In the genomic region with DNA sequence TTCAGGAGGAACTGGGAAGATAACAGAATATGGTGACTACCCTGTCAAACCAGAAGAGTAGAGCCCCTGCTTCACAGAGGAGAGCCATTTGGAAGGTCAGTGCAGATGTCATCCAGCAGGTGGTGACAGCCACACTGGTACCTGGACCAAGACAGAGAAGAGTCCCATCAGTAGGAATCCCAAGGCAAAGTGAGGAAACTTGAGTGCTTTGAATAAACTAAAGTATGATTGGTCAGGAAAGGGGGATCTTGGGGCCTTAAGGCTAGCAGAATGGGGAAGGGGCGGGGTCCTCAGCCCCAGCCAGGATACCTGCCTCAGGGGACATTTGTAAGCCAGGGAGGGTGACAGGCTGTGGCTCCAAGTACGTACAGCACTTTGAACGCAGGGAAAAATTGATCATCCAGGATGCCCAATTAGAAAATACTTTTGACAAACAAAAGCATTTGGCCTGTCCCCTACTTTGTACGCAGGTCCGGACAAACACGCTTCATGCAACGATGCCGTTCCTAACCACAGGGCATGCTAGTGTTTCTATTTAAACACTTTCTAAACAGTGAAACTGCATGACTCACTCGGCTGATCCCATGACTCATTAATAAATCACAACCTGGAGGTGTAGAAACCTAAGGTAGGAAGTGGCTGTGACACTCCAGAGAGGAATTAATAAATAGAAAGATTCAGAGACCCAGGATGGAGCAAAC, we compare ENCODE assay signal across 8 mouse cellular contexts.
DNase-seq lines count a peak whose midpoint lies in the region; ATAC-seq lines count a peak whose summit lies in the region.

No protein-coding gene starts in this region.

- H3K9me3 ChIP-seq in kidney, embryonic 15.5 days (replicated peaks), result no peaks in the 10 kb centered on the region
- no peaks in the 10 kb centered on the region for H3K9me3 ChIP-seq in stomach, embryonic 15.5 days
- H3K9me3 ChIP-seq in hindbrain, embryonic 13.5 days, result no peaks in the 10 kb centered on the region

- DNase-seq in adrenal gland, adult (ENCODE audit: inconsistent age in 2 of 2, low spot score in 1 of 2), result peak; percentile 57 to 90
- DNase-seq in adrenal gland, adult 18-20 months (ENCODE audit: low spot score in 2 of 2), result no peak
- peak; percentile 36 for DNase-seq in urinary bladder, adult 2 months (ENCODE audit: low spot score)
- no peak for DNase-seq in urinary bladder, postnatal 25 days (ENCODE audit: low spot score)
- DNase-seq in layer of hippocampus, adult 9-11 months, result no peak

- ATAC-seq in kidney, embryonic 15.5 days (replicated peaks; ENCODE audit: low FRiP score), result peak; percentile 30; the same call in 1 of the 2 replicates
- ATAC-seq in stomach, embryonic 15.5 days (ENCODE audit: insufficient read depth, low FRiP score, low read depth), result peak; percentile 65
- no peak for ATAC-seq in hindbrain, embryonic 13.5 days (ENCODE audit: low FRiP score)

- no peak overlapping the region for H3K9ac ChIP-seq in kidney, embryonic 15.5 days
- no peak overlapping the region for H3K9ac ChIP-seq in stomach, embryonic 15.5 days
- no peak overlapping the region for H3K9ac ChIP-seq in hindbrain, embryonic 13.5 days

- peaks cover 60% of the 10 kb centered on the region for H3K4me1 ChIP-seq in kidney, embryonic 15.5 days
- H3K4me1 ChIP-seq in stomach, embryonic 15.5 days, result peaks cover 18% of the 10 kb centered on the region
- peaks cover 30% of the 10 kb centered on the region for H3K4me1 ChIP-seq in hindbrain, embryonic 13.5 days (replicated peaks)

- H3K36me3 ChIP-seq in kidney, embryonic 15.5 days, result no peaks in the 10 kb centered on the region
- no peaks in the 10 kb centered on the region for H3K36me3 ChIP-seq in stomach, embryonic 15.5 days
- no peaks in the 10 kb centered on the region for H3K36me3 ChIP-seq in hindbrain, embryonic 13.5 days

- H3K4me3 ChIP-seq in kidney, embryonic 15.5 days (replicated peaks), result no peak overlapping the region
- no peak overlapping the region for H3K4me3 ChIP-seq in stomach, embryonic 15.5 days (replicated peaks)
- H3K4me3 ChIP-seq in hindbrain, embryonic 13.5 days, result no peak overlapping the region

- no peaks in the 10 kb centered on the region for H3K27me3 ChIP-seq in kidney, embryonic 15.5 days
- no peaks in the 10 kb centered on the region for H3K27me3 ChIP-seq in stomach, embryonic 15.5 days (replicated peaks)
- peaks cover 23% of the 10 kb centered on the region for H3K27me3 ChIP-seq in hindbrain, embryonic 13.5 days

- WGBS in kidney, embryonic 15.5 days, result 29% methylated on average over 9 of the region's 9 CpGs
- 34% methylated on average over 9 of the region's 9 CpGs for WGBS in stomach, embryonic 15.5 days
- whole genome bisulfite sequencing in hindbrain, embryonic 13.5 days, result 38% methylated on average over 9 of the region's 9 CpGs

- H3K27ac ChIP-seq in kidney, embryonic 15.5 days, result peak overlapping the region; percentile 54; the same call in 1 of the 2 replicates
- peak overlapping the region; percentile 95 for H3K27ac ChIP-seq in stomach, embryonic 15.5 days
- H3K27ac ChIP-seq in hindbrain, embryonic 13.5 days, result no peak overlapping the region

- peak overlapping the region; percentile 35 for H3K4me2 ChIP-seq in kidney, embryonic 15.5 days
- H3K4me2 ChIP-seq in stomach, embryonic 15.5 days, result peak overlapping the region; percentile 20; the same call in 1 of the 2 replicates
- no peak overlapping the region for H3K4me2 ChIP-seq in hindbrain, embryonic 13.5 days

Comparison
In these comparisons a context has a peak if more than half of its experiments do, and no peak if none do; other contexts are left out.
1. DNase-seq: peak in adrenal gland, adult (2 of 2) and urinary bladder, adult 2 months (single experiment); none in adrenal gland, adult 18-20 months (0 of 2), urinary bladder, postnatal 25 days (single experiment) and layer of hippocampus, adult 9-11 months (single experiment).